Mouse (Mus musculus) liver, embryonic 12.5 days (tissue): ENCODE results near the gene Hdgfl2. TPM values are rescaled to one million over a fixed set of nuclear protein-coding genes. Genes with fewer than 3 reads are reported as not detected.

Experiments used
- ATAC-seq: fragments of 200-750 bp; cut with Nextera tagmentation; 2 replicates; pipeline ENCODE4 v1.8.0; 2017; ENCODE audit warnings: moderate number of reproducible peaks, mild to moderate bottlenecking, moderate library complexity
- H3K27ac ChIP-seq: fragments of 300-500 bp; sonication (generic); 2 replicates; pipeline ENCODE4 v1.5.1; 2016; ENCODE audit warnings: mild to moderate bottlenecking
- H3K27me3 ChIP-seq: fragments of 300-500 bp; sonication (generic); replicated peaks from 2 replicates; pipeline ENCODE4 v1.6.1; 2016; ENCODE audit warnings: mild to moderate bottlenecking, moderate library complexity
- H3K36me3 ChIP-seq: fragments of 300-500 bp; sonication (generic); 2 replicates; pipeline ENCODE4 v1.6.1; 2016; ENCODE audit warnings: mild to moderate bottlenecking, moderate library complexity
- H3K4me1 ChIP-seq: fragments of 300-500 bp; sonication (generic); 2 replicates; pipeline ENCODE4 v1.6.1; 2016
- H3K4me2 ChIP-seq: fragments of 300-500 bp; sonication (generic); 2 replicates; pipeline ENCODE4 v1.6.1; 2016; ENCODE audit warnings: mild to moderate bottlenecking, moderate library complexity
- H3K4me3 ChIP-seq: fragments of 300-500 bp; sonication (generic); 2 replicates; pipeline ENCODE4 v1.5.1; 2016; ENCODE audit warnings: mild to moderate bottlenecking, moderate library complexity
- H3K9ac ChIP-seq: fragments of 300-500 bp; sonication (generic); 2 replicates; pipeline ENCODE4 v1.6.1; 2016; ENCODE audit warnings: mild to moderate bottlenecking, moderate library complexity
- H3K9me3 ChIP-seq: fragments of 300-500 bp; sonication (generic); replicated peaks from 2 replicates; pipeline ENCODE4 v1.6.1; 2016; ENCODE audit warnings: mild to moderate bottlenecking, moderate library complexity
- WGBS: fragments of 180-500 bp; shearing (Covaris S2); methylation state at CpG from one replicate; pipeline ENCODE4 v1.1.7; 2016; ENCODE audit not compliant: insufficient replicate concordance; 5-methylcytosine and 5-hydroxymethylcytosine counted together
- polyA plus RNA-seq: library from polyadenylated mRNA; unstranded; fragments of >200 nt; fragmentation: Nextera tagmentation; extraction: Ambion mirVana; gene quantifications from 2 replicates; pipeline ENCODE4 v1.2.1, GENCODE M21; 2016

Gene Hdgfl2
- 86.7 and 89.4 TPM in 2 replicates for polyA plus RNA-seq

DNA sequence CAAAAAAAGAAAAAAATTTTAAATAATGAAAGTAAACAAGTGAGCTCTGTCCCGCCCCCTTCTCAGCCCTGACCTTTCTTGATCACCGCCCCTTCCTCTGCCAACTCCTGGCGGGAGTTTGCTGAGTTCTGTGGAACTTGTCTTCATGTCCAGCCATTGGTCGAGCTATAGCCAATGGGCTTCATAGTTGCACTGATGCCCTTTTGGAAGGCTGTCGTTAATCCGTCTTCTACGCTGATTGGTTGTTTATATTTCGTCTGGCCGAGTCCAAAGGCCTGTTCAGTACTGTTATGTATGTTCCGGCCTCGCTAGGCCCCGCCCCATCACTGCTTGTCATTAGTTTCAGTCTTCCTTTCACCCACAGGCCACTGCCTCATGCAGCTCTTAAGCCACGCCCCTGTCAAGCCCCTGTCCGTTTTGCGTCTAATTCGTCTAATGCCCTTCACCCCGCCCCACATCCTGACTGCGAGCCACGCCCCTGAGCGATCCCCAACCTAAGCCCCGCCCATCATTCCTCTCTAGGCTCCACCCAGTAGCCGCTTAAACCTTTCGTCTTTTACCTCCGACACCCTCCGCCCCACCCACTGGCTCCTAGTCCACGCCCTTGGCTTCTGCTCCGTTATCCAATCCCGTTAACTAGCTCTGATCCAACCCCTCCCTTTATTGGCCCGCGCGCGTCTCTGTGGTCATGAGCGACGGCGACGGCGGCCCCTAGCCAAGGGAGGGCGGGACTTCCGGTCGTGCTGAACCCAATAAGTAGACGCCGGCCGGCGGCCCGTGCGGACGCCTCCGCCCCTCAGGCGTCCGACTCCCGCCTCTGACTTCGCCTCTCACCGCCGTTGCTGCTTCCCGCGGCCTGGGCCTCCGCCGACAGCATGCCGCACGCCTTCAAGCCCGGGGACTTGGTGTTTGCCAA lies at the start of gene Hdgfl2:
Gene Hdgfl2, plus strand, starts transcription at position 755 of the 916 bp plus-strand sequence.
- Histone ChIP-seq H3K27me3 (no peaks in the 10 kb centered on the region), H3K9ac (peak within 1 kb of the TSS; percentile 94), H3K27ac (peak within 1 kb of the TSS; percentile 82), H3K4me3 (peak within 1 kb of the TSS; percentile 88), H3K9me3 (no peaks in the 10 kb centered on the region), H3K36me3 (peaks cover 24% of the 10 kb centered on the region), H3K4me1 (peaks cover 47% of the 10 kb centered on the region), H3K4me2 (peak within 1 kb of the TSS; percentile 94)
- WGBS, result under 1% methylated on average over 61 of the region's 61 CpGs
- ATAC-seq, result peak; percentile 90

DNA sequence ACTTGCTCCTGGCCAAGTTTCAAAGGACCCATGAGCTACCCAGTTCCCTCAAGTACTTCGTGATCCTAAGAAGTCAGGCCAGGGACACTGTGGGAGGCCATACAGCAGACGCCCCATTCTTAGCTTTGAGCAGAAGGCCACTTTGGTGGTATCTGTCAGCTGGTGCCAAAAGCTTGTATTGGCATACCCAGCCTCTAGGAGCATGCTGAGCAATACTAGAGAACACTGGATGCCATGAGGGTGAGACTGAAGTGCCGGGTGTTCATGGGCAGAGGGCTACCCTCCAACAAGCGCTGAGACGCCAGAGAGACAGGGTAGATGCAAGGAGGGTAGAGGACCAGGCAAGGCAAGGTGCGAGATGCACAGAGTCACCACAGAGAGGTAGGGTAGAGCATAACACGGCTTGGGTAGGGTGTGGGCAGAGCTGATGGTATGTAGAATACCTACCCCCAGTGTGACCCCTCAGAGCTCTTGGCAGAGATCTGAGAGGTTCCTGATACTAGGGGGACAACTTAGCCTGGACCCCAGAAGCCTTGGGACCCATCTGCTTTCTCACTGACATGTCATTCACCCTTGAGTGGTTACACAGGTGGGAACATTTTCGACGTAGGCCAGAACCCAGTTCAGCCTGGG lies 49.1 kb upstream of the Hdgfl2 start:
- Histone ChIP-seq H3K27ac (peak overlapping the region; percentile 65), H3K9me3 (no peaks in the 10 kb centered on the region), H3K4me2 (no peak overlapping the region), H3K9ac (no peak overlapping the region), H3K4me1 (peaks cover 88% of the 10 kb centered on the region), H3K36me3 (peaks cover 85% of the 10 kb centered on the region), H3K27me3 (no peaks in the 10 kb centered on the region), H3K4me3 (no peak overlapping the region)
- WGBS, result 79% methylated on average over 9 of the region's 9 CpGs
- ATAC-seq, result no peak

DNA sequence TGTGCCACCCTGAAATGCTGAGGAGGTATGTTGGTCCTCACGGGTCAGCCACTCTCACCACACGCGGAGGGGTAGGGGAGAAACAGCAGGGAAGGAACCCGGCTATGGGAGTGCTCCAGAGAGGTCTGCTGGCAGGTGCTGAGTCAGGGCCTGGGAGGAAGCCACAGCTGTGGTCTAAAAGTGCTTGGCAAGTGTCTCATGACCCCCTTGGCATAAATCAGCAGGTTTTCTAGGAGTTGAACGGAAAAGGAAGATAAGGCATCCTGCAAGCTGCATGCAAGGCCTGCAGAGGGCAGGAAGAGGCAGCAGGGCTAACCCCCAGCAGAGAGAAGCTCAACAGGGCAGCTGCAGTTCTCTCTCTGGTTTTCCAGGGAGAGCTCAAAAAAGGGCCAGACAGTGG lies 48.5 kb upstream of the Hdgfl2 start:
- Histone ChIP-seq H3K4me3 (no peak overlapping the region), H3K9me3 (no peaks in the 10 kb centered on the region), H3K27ac (peak overlapping the region; percentile 65), H3K9ac (no peak overlapping the region), H3K27me3 (no peaks in the 10 kb centered on the region), H3K4me2 (peak overlapping the region; percentile 12), H3K4me1 (peaks cover 86% of the 10 kb centered on the region), H3K36me3 (peaks cover 81% of the 10 kb centered on the region)
- ATAC-seq, result peak; percentile 42
- 18% methylated on average over 5 of the region's 5 CpGs for WGBS

DNA sequence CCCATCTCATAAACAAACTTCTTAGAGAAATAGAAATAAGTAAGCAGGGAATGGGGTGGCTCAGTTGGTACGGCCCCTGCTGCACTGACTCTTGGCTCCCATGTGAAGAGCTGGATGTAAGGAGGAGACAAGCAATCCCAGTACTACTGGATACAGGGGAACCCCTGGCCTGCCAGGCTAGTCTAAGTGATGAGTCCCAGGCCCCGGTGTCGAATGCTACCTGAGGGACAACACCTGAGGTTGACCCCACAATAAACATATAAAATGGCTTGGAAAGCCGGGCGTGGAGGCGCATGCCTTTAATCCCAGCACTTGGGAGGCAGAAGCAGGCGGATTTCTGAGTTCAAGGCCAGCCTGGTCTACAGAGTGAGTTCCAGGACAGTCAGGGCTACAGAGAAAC lies 48.0 kb upstream of the Hdgfl2 start:
- peak overlapping the region; percentile 12 for H3K4me2 ChIP-seq
- H3K4me1 ChIP-seq, result peaks cover 80% of the 10 kb centered on the region
- H3K27ac ChIP-seq, result peak overlapping the region; percentile 65
- no peak for ATAC-seq
- no peaks in the 10 kb centered on the region for H3K9me3 ChIP-seq
- H3K36me3 ChIP-seq, result peaks cover 76% of the 10 kb centered on the region
- no peak overlapping the region for H3K9ac ChIP-seq
- H3K27me3 ChIP-seq, result no peaks in the 10 kb centered on the region
- WGBS, result 73% methylated on average over 7 of the region's 7 CpGs
- H3K4me3 ChIP-seq, result no peak overlapping the region

DNA sequence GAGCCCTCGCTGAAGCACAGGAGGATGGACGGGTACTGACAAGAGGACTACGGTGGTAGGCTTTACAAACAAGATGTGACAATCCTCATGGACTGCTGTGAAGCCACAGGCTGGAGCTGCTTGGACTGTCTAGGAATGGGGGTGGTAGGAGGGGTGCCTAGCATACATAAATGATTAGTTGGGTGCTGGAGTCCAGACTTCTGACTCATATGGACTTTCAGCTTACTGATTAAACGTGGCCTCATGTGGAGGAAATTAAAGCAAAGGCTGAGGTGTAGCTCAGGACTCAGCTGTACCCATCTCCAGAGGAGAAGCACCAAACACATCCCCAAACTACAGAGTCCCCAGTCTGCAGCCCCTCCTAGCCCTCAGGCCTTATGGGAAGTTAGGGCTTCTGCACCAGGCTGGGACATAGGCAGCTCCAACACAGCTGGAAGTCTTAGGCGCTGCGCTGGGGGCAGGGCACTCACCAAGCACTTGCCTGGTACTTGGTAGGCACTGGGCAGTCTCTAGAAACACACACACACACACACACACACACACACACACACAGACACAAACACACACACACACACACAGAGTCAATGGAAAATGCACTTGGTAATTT lies 47.2 kb upstream of the Hdgfl2 start:
- H3K9ac ChIP-seq, result peak overlapping the region; percentile 37
- H3K9me3 ChIP-seq, result no peaks in the 10 kb centered on the region
- H3K4me1 ChIP-seq, result peaks cover 79% of the 10 kb centered on the region
- H3K27ac ChIP-seq, result peak overlapping the region; percentile 42; the same call in 1 of the 2 replicates
- peak overlapping the region; percentile 18; the same call in 1 of the 2 replicates for H3K4me2 ChIP-seq
- peaks cover 70% of the 10 kb centered on the region for H3K36me3 ChIP-seq
- no peak for ATAC-seq
- 72% methylated on average over 6 of the region's 6 CpGs for WGBS
- H3K4me3 ChIP-seq, result no peak overlapping the region
- no peaks in the 10 kb centered on the region for H3K27me3 ChIP-seq

DNA sequence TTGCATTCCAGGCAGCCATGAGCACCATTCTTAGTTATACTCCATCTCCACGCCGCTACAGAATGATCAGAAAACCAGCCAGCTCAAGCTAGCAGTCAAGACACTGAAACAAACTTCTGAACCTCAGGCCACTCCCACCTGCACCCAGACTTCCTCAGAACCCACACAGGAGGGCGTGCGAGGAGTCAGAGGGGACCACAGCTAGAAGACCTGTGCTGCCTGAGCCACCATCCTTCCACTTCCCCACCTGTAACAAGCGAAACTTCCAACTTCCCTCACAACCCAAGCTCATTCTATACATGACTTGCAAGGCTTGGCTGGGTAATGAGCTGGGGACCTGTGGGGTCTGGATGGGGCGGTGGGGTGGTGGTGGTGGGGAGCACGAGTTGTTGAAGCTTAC lies 46.6 kb upstream of the Hdgfl2 start:
- peak overlapping the region; percentile 42; the same call in 1 of the 2 replicates for H3K27ac ChIP-seq
- peaks cover 77% of the 10 kb centered on the region for H3K4me1 ChIP-seq
- peak overlapping the region; percentile 18 for H3K4me2 ChIP-seq
- WGBS, result 64% methylated on average over 7 of the region's 7 CpGs
- no peaks in the 10 kb centered on the region for H3K9me3 ChIP-seq
- H3K36me3 ChIP-seq, result peaks cover 64% of the 10 kb centered on the region
- H3K27me3 ChIP-seq, result no peaks in the 10 kb centered on the region
- H3K4me3 ChIP-seq, result no peak overlapping the region
- no peak for ATAC-seq
- H3K9ac ChIP-seq, result peak overlapping the region; percentile 36; the same call in 1 of the 2 replicates

DNA sequence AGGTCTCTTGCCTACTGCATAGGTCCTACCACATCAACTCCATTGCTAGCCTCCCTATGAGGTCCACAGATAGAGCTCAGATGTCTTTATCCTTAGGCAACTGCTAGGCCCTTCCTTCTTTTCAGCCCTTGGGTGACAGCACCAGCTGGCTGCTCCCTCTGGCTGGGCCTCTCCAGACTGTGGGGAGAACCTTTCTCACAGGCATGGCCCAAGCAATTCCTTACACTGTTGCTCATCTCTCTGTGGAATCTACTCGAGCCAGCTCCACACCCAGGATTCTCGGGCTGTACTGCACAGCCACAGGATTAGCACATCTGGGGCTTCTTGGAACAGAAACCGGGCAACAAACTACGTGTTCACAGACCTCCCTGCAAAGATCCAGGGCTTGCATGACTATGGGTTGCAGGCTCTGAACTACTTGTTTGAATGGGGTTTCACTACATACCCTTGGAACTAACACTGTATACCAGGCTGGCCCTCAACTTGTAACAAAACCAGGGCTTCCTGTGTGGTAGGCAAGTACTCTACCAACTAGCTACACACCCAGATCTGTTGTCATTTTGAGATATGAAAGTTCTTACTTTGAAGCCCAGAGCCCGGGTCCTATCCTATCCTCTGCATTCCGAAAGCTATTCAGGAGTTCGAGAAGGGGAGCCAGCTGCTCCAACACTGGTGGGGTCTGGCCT lies 45.3 kb upstream of the Hdgfl2 start:
- peak overlapping the region; percentile 71 for H3K4me2 ChIP-seq
- H3K27ac ChIP-seq, result peak overlapping the region; percentile 92

DNA sequence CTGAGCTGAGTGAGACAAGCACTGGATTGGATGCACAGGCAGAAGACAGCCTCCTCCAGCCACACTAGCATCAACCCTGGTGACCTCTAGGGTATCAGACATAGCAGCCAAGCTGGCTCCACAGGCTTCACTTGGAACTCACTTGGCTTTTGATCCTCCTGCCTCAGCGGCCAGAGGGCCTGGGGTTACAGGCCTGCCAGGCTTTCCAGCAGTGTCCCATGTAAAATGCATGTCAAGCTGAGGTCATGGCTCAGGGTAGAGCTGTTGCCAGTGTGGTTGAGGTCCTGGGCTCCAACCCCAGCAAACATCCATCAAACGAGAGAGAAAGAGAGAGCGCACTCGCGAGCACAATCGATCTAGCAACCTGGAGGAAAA lies 44.7 kb upstream of the Hdgfl2 start:
- peak overlapping the region; percentile 97 for H3K9ac ChIP-seq
- WGBS, result 88% methylated on average over 6 of the region's 6 CpGs

More for the DNA sequence above, 45.3 kb upstream of the Hdgfl2 start:
- no peak for ATAC-seq
- WGBS, result 70% methylated on average over 7 of the region's 7 CpGs
- H3K4me1 ChIP-seq, result peaks cover 74% of the 10 kb centered on the region
- H3K4me3 ChIP-seq, result peak overlapping the region; percentile 87
- peak overlapping the region; percentile 97 for H3K9ac ChIP-seq
- peaks cover 50% of the 10 kb centered on the region for H3K36me3 ChIP-seq
- no peaks in the 10 kb centered on the region for H3K9me3 ChIP-seq
- H3K27me3 ChIP-seq, result no peaks in the 10 kb centered on the region

DNA sequence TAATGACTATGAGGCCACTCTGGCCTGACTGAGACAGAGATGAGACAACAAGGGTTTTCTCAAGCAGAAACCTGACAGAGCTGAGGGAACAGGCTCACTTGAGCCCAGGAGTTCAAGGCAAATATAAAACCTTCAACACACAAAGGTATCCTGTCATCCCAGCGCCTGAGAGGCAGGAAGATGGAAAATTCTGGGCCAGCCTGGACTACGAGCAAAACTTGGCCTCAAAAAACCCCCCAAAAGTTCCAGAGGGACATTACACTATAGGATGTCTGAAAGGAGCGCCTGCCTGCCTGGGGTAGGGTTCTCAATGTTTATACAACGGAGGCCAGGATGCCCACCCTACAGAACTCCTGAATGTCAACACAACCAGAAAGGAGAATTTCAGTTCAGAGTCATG lies 44.2 kb upstream of the Hdgfl2 start:
- H3K36me3 ChIP-seq, result peaks cover 43% of the 10 kb centered on the region
- WGBS, result 59% methylated on average over 4 of the region's 4 CpGs
- peak overlapping the region; percentile 92 for H3K27ac ChIP-seq
- no peaks in the 10 kb centered on the region for H3K27me3 ChIP-seq
- H3K4me1 ChIP-seq, result peaks cover 65% of the 10 kb centered on the region
- H3K9me3 ChIP-seq, result no peaks in the 10 kb centered on the region
- H3K9ac ChIP-seq, result peak overlapping the region; percentile 97
- H3K4me2 ChIP-seq, result peak overlapping the region; percentile 71
- H3K4me3 ChIP-seq, result peak overlapping the region; percentile 87
- ATAC-seq, result no peak

More for the DNA sequence above, 44.7 kb upstream of the Hdgfl2 start:
- H3K27me3 ChIP-seq, result no peaks in the 10 kb centered on the region
- H3K4me2 ChIP-seq, result peak overlapping the region; percentile 71
- peaks cover 45% of the 10 kb centered on the region for H3K36me3 ChIP-seq
- H3K4me1 ChIP-seq, result peaks cover 70% of the 10 kb centered on the region
- H3K27ac ChIP-seq, result peak overlapping the region; percentile 92
- ATAC-seq, result no peak
- H3K9me3 ChIP-seq, result no peaks in the 10 kb centered on the region
- peak overlapping the region; percentile 87 for H3K4me3 ChIP-seq

DNA sequence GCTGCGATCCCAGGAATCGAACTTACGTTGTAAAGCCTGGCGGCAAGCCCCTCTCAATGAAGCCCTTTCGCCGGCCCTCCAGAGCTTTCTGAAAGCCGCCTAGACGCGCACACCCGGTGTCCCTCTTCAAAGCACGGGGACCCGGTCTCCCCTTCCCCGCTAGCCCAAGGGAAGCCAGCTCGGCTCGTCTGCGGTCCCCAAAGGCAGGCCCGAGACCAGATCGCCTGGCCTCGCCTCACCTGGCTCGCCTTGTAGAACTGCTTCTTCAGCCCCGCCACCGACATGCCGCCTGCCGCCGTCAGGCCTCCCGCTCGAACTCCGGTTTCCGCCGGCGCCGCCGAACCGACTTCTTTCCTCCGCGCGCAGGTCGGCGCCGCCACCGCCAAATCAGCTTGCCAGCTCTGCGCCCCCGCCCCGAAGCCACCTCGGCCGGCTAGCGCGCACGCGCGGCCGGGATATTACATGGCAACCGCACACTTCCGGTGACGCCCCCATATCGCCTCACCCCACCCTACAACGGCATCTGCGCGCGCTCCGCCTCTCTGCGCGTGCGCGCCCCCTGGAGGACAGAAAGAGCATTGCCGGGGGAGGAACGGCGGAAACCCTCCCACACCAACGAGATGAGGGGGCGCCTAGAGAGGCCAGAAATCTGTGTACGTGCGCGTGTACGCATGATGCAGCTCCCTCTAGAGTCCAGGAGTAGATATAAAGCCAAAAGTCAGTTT lies 43.1 kb upstream of the Hdgfl2 start, which contains the start of gene Sh3gl1:
Gene Sh3gl1, minus strand, starts transcription at position 460 of the 725 bp plus-strand sequence.
- whole genome bisulfite sequencing, result under 1% methylated on average over 74 of the region's 74 CpGs
- peak; percentile 87 for ATAC-seq
- Histone ChIP-seq H3K4me1 (peaks cover 59% of the 10 kb centered on the region), H3K9ac (peak within 1 kb of the TSS; percentile 97), H3K27ac (peak within 1 kb of the TSS; percentile 92), H3K36me3 (peaks cover 33% of the 10 kb centered on the region), H3K27me3 (no peaks in the 10 kb centered on the region), H3K4me2 (peak within 1 kb of the TSS; percentile 71), H3K4me3 (peak within 1 kb of the TSS; percentile 87), H3K9me3 (no peaks in the 10 kb centered on the region)

DNA sequence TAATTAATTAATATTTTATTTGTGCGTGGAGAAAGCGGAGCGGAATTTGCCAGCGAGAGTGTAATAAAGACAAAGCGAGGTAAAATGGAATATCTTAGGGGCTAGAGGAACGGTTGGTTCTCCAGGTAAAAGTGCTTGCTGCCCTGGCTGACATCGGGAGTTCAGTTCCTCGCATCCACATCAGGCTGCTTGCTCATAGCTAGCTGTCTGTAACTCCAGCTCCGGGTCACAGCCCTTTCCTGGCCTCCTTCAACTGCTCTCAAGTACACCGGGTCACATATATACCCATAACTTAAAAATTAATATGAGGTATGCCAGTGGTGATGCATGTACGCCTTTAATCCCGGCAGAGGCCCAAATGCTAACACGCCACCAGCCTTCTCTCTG lies 42.5 kb upstream of the Hdgfl2 start:
- Histone ChIP-seq H3K36me3 (peaks cover 32% of the 10 kb centered on the region), H3K27ac (peak overlapping the region; percentile 18; the same call in 1 of the 2 replicates), H3K4me2 (peak overlapping the region; percentile 71), H3K27me3 (no peaks in the 10 kb centered on the region), H3K4me3 (peak overlapping the region; percentile 87), H3K9ac (peak overlapping the region; percentile 45), H3K4me1 (peaks cover 59% of the 10 kb centered on the region), H3K9me3 (no peaks in the 10 kb centered on the region)
- no peak for ATAC-seq
- 33% methylated on average over 13 of the region's 13 CpGs for WGBS
